Mouse (Mus musculus): Measurements from ENCODE around the gene 4930402H24Rik. TPM values are rescaled to one million over a fixed set of nuclear protein-coding genes. Genes with fewer than 3 reads are reported as not detected.

4930402H24Rik gene
- polyA plus RNA-seq, 1 experiment: 71.8 TPM

GRCm38 (mm10) chr2:130717951-130718350 is 188.3 kb downstream of the 4930402H24Rik start:
- Histone ChIP-seq H3K4me1 (ENCODE audit: control insufficient read depth, insufficient read depth, low read length) (no peaks in the 10 kb centered on the region), H3K27ac (ENCODE audit: control insufficient read depth, insufficient read depth, low read depth, low read length) (no peak overlapping the region), H3K36me3 (ENCODE audit: control insufficient read depth, insufficient read depth, low read length) (peaks cover 3% of the 10 kb centered on the region), H3K27me3 (ENCODE audit: control insufficient read depth, insufficient read depth, low read length) (no peaks in the 10 kb centered on the region), H3K4me3 (ENCODE audit: control insufficient read depth, low read depth, low read length) (no peak overlapping the region)
- TF ChIP-seq POLR2A (IDR thresholded peaks at IDR 0.05; ENCODE audit: control insufficient read depth, low read depth, low read length): no peak
- no peak for TF ChIP-seq CTCF (IDR thresholded peaks at IDR 0.05; ENCODE audit: control insufficient read depth, insufficient read depth, insufficient replicate concordance, low read depth, low read length)

- Histone ChIP-seq H3K27me3 (ENCODE audit: control insufficient read depth, insufficient read depth, low read length) (no peaks in the 10 kb centered on the region), H3K36me3 (ENCODE audit: control insufficient read depth, insufficient read depth, low read length) (peaks cover 2% of the 10 kb centered on the region; the same call in 1 of the 2 replicates), H3K4me1 (ENCODE audit: control insufficient read depth, insufficient read depth, low read length) (no peaks in the 10 kb centered on the region), H3K27ac (ENCODE audit: control insufficient read depth, insufficient read depth, low read depth, low read length) (no peak overlapping the region), H3K4me3 (ENCODE audit: control insufficient read depth, low read depth, low read length) (no peak overlapping the region)
- no peak for TF ChIP-seq POLR2A (IDR thresholded peaks at IDR 0.05; ENCODE audit: control insufficient read depth, low read depth, low read length)
- no peak for TF ChIP-seq CTCF (IDR thresholded peaks at IDR 0.05; ENCODE audit: control insufficient read depth, insufficient read depth, insufficient replicate concordance, low read depth, low read length)
These were observed 199.1 kb downstream of the 4930402H24Rik start for GRCm38 (mm10) chr2:130707057-130707456.

GRCm38 (mm10) chr2:130706602-130707001 is 199.6 kb downstream of the 4930402H24Rik start:
- H3K36me3 ChIP-seq (ENCODE audit: control insufficient read depth, insufficient read depth, low read length): peaks cover 2% of the 10 kb centered on the region; the same call in 1 of the 2 replicates
- H3K4me3 ChIP-seq (ENCODE audit: control insufficient read depth, low read depth, low read length): no peak overlapping the region
- TF ChIP-seq POLR2A (IDR thresholded peaks at IDR 0.05; ENCODE audit: control insufficient read depth, low read depth, low read length) (no peak), CTCF (IDR thresholded peaks at IDR 0.05; ENCODE audit: control insufficient read depth, insufficient read depth, insufficient replicate concordance, low read depth, low read length) (no peak)
- H3K27ac ChIP-seq (ENCODE audit: control insufficient read depth, insufficient read depth, low read depth, low read length): no peak overlapping the region
- H3K4me1 ChIP-seq (ENCODE audit: control insufficient read depth, insufficient read depth, low read length): no peaks in the 10 kb centered on the region
- H3K27me3 ChIP-seq (ENCODE audit: control insufficient read depth, insufficient read depth, low read length): no peaks in the 10 kb centered on the region

- no peaks in the 10 kb centered on the region for H3K27me3 ChIP-seq (ENCODE audit: control insufficient read depth, insufficient read depth, low read length)
- no peaks in the 10 kb centered on the region for H3K4me1 ChIP-seq (ENCODE audit: control insufficient read depth, insufficient read depth, low read length)
- no peak overlapping the region for H3K27ac ChIP-seq (ENCODE audit: control insufficient read depth, insufficient read depth, low read depth, low read length)
- H3K4me3 ChIP-seq (ENCODE audit: control insufficient read depth, low read depth, low read length): no peak overlapping the region
- TF ChIP-seq CTCF (IDR thresholded peaks at IDR 0.05; ENCODE audit: control insufficient read depth, insufficient read depth, insufficient replicate concordance, low read depth, low read length): no peak
- no peak for TF ChIP-seq POLR2A (IDR thresholded peaks at IDR 0.05; ENCODE audit: control insufficient read depth, low read depth, low read length)
- no peaks in the 10 kb centered on the region; the same call in 1 of the 2 replicates for H3K36me3 ChIP-seq (ENCODE audit: control insufficient read depth, insufficient read depth, low read length)
These were observed 201.0 kb downstream of the 4930402H24Rik start for GRCm38 (mm10) chr2:130705178-130705577.

GRCm38 (mm10) chr2:130704040-130705001 is 201.9 kb downstream of the 4930402H24Rik start:
- no peak overlapping the region for H3K27ac ChIP-seq (ENCODE audit: control insufficient read depth, insufficient read depth, low read depth, low read length)

GRCm38 (mm10) chr2:130697821-130698266 is 208.4 kb downstream of the 4930402H24Rik start:
- H3K4me3 ChIP-seq (ENCODE audit: control insufficient read depth, low read depth, low read length): peak overlapping the region; percentile 73
- no peak overlapping the region for H3K27ac ChIP-seq (ENCODE audit: control insufficient read depth, insufficient read depth, low read depth, low read length)
- no peaks in the 10 kb centered on the region for H3K36me3 ChIP-seq (ENCODE audit: control insufficient read depth, insufficient read depth, low read length)
- H3K27me3 ChIP-seq (ENCODE audit: control insufficient read depth, insufficient read depth, low read length): no peaks in the 10 kb centered on the region
- TF ChIP-seq CTCF (IDR thresholded peaks at IDR 0.05; ENCODE audit: control insufficient read depth, insufficient read depth, insufficient replicate concordance, low read depth, low read length) (no peak), POLR2A (IDR thresholded peaks at IDR 0.05; ENCODE audit: control insufficient read depth, low read depth, low read length) (no peak)
- peaks cover 16% of the 10 kb centered on the region for H3K4me1 ChIP-seq (ENCODE audit: control insufficient read depth, insufficient read depth, low read length)

More at GRCm38 (mm10) chr2:130704040-130705001, 201.9 kb downstream of the 4930402H24Rik start:
- no peak for TF ChIP-seq POLR2A (IDR thresholded peaks at IDR 0.05; ENCODE audit: control insufficient read depth, low read depth, low read length)
- no peak for TF ChIP-seq CTCF (IDR thresholded peaks at IDR 0.05; ENCODE audit: control insufficient read depth, insufficient read depth, insufficient replicate concordance, low read depth, low read length)
- Histone ChIP-seq H3K4me1 (ENCODE audit: control insufficient read depth, insufficient read depth, low read length) (no peaks in the 10 kb centered on the region), H3K36me3 (ENCODE audit: control insufficient read depth, insufficient read depth, low read length) (no peaks in the 10 kb centered on the region; the same call in 1 of the 2 replicates), H3K4me3 (ENCODE audit: control insufficient read depth, low read depth, low read length) (no peak overlapping the region), H3K27me3 (ENCODE audit: control insufficient read depth, insufficient read depth, low read length) (no peaks in the 10 kb centered on the region)

- no peak within 1 kb of the TSS for H3K27ac ChIP-seq (ENCODE audit: control insufficient read depth, insufficient read depth, low read depth, low read length)
- H3K36me3 ChIP-seq (ENCODE audit: control insufficient read depth, insufficient read depth, low read length): no peaks in the 10 kb centered on the region
These were observed 208.9 kb downstream of the 4930402H24Rik start, which contains the start of gene Slc4a11 for GRCm38 (mm10) chr2:130697153-130697810. Gene Slc4a11, minus strand, starts transcription at chr2:130697519.

More at GRCm38 (mm10) chr2:130697153-130697810, 208.9 kb downstream of the 4930402H24Rik start, which contains the start of gene Slc4a11:
- no peak for TF ChIP-seq POLR2A (IDR thresholded peaks at IDR 0.05; ENCODE audit: control insufficient read depth, low read depth, low read length)
- TF ChIP-seq CTCF (IDR thresholded peaks at IDR 0.05; ENCODE audit: control insufficient read depth, insufficient read depth, insufficient replicate concordance, low read depth, low read length): no peak
- Histone ChIP-seq H3K27me3 (ENCODE audit: control insufficient read depth, insufficient read depth, low read length) (no peaks in the 10 kb centered on the region), H3K4me3 (ENCODE audit: control insufficient read depth, low read depth, low read length) (peak within 1 kb of the TSS; percentile 73), H3K4me1 (ENCODE audit: control insufficient read depth, insufficient read depth, low read length) (peaks cover 16% of the 10 kb centered on the region)
